Mouse (Mus musculus): ENCODE results near the gene Xrra1.
A peak's percentile ranks its signal among the peaks of the same experiment; 100 is the strongest.
"Not testable (repeated sequence)": the region's sequence is repeated elsewhere in the genome, so short reads cannot be mapped to it uniquely, and the experiment has no call there.

Xrra1 gene

GRCm38 (mm10) chr7:99858813-99859585 is at the start of gene Xrra1:
Gene Xrra1, plus strand, starts transcription at chr7:99859116.
- DNase-seq: peak; percentile 97

DNA sequence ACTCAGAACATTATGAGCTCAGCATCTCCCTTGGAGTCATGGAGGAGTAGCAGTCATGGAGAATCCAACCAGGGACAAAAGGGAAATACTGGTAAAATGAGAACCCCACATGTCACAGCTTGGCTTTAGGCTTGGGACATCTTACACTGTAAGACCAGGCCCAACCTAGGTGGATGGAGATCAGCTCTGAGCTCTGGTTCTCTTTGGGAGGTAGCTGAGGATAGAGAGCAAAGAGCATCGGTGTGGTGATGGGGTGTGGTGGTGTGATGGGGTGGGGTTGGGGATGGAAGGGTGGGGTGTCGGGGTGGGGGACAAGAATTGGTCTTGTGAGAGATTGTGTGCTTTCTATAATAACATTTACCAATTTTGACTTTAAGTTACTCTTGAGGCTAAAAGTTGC is 48.1 kb upstream of the Xrra1 start:
- no peak for DNase-seq

- no peak for DNase-seq
Observed at GRCm38 (mm10) chr7:99811661-99812060, 47.3 kb upstream of the Xrra1 start.

DNA sequence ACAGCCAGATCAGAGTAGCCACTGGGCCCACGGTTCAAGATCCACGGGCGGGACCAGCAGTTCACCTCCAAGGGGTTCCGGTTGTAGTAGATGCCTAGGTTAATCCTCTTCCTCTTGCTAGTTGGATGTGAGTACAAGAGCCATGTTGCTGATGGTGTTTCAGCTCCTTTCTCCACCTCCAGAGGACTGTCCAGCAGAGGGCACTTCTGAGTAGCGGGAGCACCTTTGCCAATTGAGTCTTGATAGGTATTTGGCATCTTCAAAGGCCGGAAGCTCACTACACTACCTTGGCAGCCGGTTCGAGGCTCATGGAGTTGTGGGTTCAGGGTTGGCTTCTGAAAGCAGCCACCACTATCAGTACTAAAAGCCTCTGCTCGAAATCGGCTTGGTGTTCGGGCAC is 45.5 kb upstream of the Xrra1 start:
- DNase-seq: peak; percentile 37

DNA sequence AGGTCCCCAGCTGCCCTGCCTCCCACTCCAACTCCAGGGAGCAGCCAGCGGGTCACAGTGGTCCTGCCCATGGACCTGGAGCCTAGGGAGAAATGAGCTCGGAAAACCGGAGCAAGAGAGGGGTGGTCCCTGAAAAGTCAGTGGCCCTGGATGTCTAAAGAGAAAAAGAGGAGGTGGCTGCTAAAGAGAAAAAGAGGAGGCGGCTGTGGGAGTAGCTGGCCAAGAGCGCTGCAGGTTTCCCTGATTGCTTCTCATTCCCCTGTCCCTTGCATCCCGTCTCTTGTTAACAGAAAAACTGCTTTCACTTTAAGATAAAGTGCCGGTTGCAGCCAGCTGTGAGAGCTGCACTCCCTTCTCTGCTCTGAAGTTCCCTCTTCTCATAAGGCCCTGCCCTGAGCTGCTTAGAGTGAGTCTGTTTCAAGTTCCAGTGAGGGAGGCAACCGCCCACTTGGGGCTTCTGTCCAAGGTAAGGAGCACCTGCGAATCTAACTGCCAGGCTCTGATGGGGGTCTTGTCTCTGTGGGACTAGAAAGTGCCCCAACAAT is 40.7 kb upstream of the Xrra1 start:
- DNase-seq: not testable (repeated sequence)

DNA sequence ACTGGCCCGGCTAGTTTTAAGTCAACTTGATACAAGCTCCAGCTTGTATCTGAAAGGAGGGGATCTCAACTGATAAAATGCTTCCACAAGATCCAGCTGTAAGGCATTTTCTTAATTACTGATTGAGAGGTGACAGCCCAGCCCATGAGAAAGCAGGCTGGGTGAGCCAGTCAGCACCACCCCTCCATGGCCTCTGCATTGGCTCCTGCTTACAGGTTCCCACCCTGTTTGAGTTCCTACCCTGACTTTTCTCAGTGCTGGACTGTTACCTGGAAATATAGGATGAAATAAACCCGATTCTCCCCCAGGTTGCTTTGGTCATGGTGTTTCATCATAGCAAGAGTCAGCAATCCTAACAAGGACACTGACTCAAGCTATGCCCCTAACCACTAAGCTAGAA is 37.0 kb upstream of the Xrra1 start:
- DNase-seq: no peak

GRCm38 (mm10) chr7:99822426-99822825 is 36.5 kb upstream of the Xrra1 start:
- DNase-seq: no peak

DNA sequence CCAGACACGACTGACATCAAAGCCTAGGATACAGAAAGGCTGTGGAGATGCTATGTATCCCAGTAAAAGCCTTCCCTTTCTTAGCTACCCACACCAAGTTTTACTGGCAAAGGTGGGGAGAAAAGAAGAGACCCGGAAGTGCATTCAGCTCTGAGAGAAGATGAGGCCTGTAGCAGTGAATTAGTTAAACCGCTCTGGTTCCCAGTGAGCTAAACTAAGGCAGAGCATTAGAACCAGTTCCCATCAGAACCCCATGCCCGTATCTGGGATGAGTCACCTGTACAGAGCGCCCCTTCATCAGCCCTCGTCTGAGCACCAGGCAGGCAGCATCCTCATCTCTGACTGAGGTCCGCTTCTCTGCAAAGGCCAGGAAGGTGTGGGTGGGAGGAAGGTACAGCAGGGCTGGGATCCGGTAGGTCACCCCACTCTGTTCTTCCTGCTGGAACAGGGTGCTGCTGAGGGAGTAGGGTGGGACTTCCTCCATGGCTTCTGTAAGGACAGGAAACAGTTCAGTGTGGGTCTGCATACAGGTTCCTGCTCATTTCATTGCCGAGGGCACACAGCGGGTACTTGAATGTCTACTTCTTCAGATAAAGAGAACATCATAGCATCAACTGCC is 35.8 kb upstream of the Xrra1 start:
- DNase-seq: no peak

GRCm38 (mm10) chr7:99824649-99825483 is 34.0 kb upstream of the Xrra1 start:
- DNase-seq: no peak

GRCm38 (mm10) chr7:99825511-99825910 is 33.4 kb upstream of the Xrra1 start:
- DNase-seq: no peak

- DNase-seq: no peak
Observed at GRCm38 (mm10) chr7:99826096-99826495, 32.8 kb upstream of the Xrra1 start.

GRCm38 (mm10) chr7:99828083-99828570 is 30.8 kb upstream of the Xrra1 start, which contains the start of gene Neu3:
Gene Neu3, minus strand, starts transcription at chr7:99828417.
- DNase-seq: peak; percentile 94

DNA sequence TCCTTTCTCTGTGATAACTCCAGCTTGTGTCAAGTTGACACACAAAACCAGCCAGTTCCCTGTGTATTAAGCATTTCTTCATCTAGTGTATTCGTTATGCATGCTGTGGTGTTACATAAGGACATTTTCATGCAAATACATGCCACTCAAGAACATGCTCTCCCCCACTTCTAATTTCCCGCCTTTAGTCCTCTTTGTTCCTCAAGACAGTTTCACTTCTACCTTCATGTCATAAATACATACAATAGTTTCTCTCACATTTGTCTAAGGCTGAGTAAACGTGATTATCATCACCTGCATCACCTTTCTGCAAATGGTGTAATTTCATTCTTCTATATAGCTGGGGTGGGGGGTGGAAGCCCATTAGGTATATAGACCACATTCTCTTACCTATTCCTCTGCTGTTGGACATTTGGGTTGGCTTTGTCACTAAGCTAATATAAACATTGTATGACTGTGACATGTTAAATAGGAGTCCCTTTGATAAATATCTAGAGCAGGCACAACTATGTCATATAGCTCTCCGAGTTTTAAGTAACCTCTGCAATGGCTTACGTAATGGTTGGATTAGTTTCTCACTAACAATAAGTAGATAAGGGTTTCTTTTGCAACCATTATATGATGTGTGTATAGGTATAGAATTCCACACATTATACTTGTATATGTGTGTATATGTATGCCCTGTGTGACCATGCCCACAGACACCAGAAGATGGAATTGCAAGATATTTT is 25.6 kb upstream of the Xrra1 start:
- no peak for DNase-seq

- DNase-seq: no peak
Observed at GRCm38 (mm10) chr7:99833846-99834222, 25.1 kb upstream of the Xrra1 start.

GRCm38 (mm10) chr7:99834314-99834853 is 24.5 kb upstream of the Xrra1 start:
- no peak for DNase-seq

DNA sequence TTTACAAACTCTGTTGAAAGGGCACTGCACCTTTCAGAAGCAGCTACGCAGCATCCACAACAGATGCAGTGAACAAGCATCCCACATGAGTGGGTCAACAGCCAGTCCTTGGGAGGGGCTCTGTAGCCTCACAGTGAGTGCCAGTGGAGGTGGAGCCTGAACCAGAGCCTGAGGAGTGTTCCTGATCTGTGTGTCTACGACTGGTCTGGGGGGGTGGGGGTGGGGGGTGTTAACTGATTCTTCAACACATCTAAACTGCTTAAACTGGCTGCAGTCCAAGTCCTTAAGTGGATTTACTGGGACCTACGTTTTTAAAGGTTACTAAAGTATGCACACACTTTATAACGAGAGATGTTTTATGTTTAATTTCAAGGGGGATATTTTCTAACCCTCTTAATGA is 22.1 kb upstream of the Xrra1 start:
- no peak for DNase-seq

DNA sequence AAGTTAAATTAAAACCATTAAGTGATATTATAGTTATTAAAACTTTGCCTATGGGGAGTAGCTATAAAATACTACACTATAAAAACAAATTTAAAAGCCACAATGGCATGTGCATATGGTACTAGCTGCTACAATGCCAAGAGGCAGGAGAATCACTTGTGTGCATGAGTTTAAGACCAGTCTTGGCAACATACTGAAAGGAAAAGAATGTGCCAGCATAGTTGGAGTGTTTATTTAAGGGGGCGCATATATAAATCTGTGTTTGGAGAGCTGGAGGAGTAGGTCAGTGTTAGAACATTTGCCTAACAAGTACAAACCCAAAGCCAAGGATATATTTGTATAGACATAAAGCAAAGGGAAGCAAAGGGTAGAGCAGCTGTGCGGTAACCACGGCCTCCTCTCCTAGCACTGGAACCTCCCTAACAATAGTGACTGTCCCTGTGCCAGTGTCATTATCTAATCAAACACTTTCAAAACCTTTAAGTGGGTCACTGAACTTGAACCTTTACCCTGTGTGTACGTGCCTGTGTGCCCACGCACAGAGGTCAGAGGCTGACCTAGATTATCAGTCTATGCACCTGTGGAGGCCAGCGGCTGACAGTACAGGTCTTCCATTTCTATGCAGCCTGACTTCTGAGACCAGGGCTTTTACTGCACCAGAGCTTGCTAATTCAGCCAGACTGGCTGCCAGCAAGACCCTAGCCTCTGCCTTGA is 21.4 kb upstream of the Xrra1 start:
- no peak for DNase-seq

DNA sequence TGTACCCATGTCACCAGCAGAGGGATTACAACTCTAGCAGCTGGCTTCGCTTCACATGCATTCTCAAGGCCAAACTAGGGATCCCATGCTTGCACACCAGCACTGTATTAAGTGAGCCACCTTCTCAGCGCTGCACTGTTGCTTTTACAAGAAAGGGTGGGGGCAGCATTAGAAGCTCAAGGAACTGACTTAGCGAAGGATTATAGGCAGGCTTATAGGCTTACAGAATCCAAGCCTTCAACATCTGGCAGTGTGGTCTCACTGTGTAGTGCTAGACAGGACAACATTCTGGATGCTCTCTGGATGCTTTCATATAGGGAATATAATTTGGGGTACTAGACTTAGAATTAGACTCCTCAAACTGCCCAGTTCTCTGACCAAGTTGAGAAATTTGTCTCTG is 20.7 kb upstream of the Xrra1 start:
- DNase-seq: no peak

DNA sequence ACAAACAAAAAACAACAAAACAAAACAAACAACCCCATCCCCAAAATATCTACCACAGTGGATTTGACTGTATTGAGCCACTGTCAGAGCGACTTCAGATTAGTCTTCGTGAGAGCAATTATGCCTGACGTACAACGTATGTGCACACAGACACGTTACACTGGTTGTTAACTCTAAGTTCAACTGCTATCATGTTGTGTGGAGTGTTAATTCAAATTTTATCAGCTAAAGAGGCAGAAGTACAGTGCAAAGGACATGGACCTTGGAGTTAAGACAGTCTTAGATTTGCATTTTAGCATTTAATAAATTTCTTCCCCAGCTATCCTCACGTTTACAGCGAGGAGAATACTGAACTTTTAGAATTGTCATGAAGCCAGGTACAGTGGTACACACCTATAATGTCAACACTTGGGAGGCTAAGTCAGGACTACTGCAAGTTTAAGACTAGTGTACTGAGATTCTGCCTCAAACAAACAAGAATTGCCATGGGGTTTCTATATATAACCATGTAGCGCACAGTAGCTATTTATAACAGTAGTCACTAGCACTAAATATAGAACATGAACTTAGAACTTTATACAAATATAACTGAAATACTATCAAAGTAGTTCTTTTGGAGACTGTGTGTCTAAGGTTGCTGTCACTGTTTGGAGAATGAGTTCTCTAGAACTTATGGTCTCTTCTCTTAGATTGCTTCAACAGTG is 13.2 kb upstream of the Xrra1 start:
- no peak for DNase-seq

DNA sequence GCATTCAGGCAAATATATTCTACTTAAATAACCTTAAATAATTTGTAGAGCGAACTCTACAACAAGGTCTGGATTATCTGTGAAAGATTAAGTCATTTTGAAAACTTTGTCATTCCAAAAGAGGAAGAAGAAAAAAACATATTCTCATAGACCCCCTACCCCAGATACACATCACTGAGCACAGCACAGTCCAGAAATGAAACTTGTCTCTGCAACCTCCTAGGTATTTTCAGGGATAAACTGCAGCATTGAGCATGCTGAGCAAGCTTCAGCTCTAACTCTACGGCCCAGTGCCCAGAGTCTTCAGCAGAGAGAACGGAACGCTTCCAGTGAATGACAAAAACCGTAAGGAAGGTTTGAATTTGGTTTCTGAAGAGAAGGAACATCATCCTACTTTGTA is 8.4 kb upstream of the Xrra1 start:
- DNase-seq: no peak

- no peak for DNase-seq
Observed at GRCm38 (mm10) chr7:99851121-99851520, 7.8 kb upstream of the Xrra1 start.

Data from cerebellum, adult 9-10 months (tissue).